Mouse (Mus musculus): ENCODE data around the gene Gng7. TPM values are rescaled to one million over a fixed set of nuclear protein-coding genes. Genes with fewer than 3 reads are reported as not detected.

Gng7 gene
- total and polyA plus RNA-seq, 3 experiments = 5.4 to 9.2 (median 8.6) TPM

- DNase-seq = no peak
These were observed 115.0 kb downstream of the Gng7 start for GRCm38 (mm10) chr10:80899591-80900317.

DNA sequence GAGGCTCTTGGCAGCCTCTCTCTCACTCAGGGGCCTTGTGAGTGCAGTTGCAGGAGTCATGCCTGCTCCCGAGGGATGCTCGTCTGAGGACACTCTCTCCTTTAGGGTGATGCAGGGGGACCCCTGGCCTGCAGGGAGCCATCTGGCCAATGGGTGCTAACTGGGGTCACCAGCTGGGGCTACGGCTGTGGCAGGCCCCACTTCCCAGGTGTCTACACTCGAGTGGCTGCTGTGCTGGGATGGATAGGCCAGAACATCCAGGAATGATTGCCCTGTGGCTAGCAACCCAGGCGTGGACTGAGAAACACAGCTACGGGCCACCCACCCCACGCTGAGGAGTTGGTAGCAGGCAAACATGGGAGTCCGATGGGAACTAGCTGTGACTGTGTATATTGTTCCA is 115.7 kb downstream of the Gng7 start:
- DNase-seq = no peak

Other genes with a start within 250 kb of the Gng7 start
- gene Sf3a2, start 216.7 kb downstream of the Gng7 start, total RNA-seq (2021) = 10 to 100 TPM; 53.6 to 58.7 TPM
- gene Sf3a2, start 216.7 kb downstream of the Gng7 start, polyA plus RNA-seq (2012; rRNA removed) = 103 and 104 TPM in 2 replicates
- gene Plekhj1, start 216.3 kb downstream of the Gng7 start, total RNA-seq (2021) = 10 to 100 TPM; 72.2 to 83.6 TPM
- 81.1 and 102 TPM in 2 replicates for gene Plekhj1, start 216.3 kb downstream of the Gng7 start, polyA plus RNA-seq (2012; rRNA removed)
- under 1 TPM; 0.73 to 0.95 TPM for gene Amh, start 209.7 kb downstream of the Gng7 start, total RNA-seq (2021)
- gene Amh, start 209.7 kb downstream of the Gng7 start, polyA plus RNA-seq (2012; rRNA removed) = 1.7 and 2.1 TPM in 2 replicates
- gene Jsrp1, start 201.4 kb downstream of the Gng7 start, total RNA-seq (2021) = 10 to 100 TPM in 1 of 2 experiments, 1 to 10 TPM in 1; 2.3 to 18.5 TPM
- gene Jsrp1, start 201.4 kb downstream of the Gng7 start, polyA plus RNA-seq (2012; rRNA removed) = 4.2 and 4.9 TPM in 2 replicates
- 100 to 1,000 TPM; 780 to 923 TPM for gene Oaz1, start 188.3 kb downstream of the Gng7 start, total RNA-seq (2021)
- gene Oaz1, start 188.3 kb downstream of the Gng7 start, polyA plus RNA-seq (2012; rRNA removed) = 1,168 and 1,414 TPM in 2 replicates
- 10 to 100 TPM in 1 of 2 experiments, 1 to 10 TPM in 1; 8.5 to 16.7 TPM for gene Lingo3, start 170.9 kb downstream of the Gng7 start, total RNA-seq (2021)
- 13.8 and 18.7 TPM in 2 replicates for gene Lingo3, start 170.9 kb downstream of the Gng7 start, polyA plus RNA-seq (2012; rRNA removed)
- 10 to 100 TPM; 22.3 to 36.2 TPM for gene Lsm7, start 159.7 kb downstream of the Gng7 start, total RNA-seq (2021)
- 91.9 and 107 TPM in 2 replicates for gene Lsm7, start 159.7 kb downstream of the Gng7 start, polyA plus RNA-seq (2012; rRNA removed)
- gene Sppl2b, start 159.7 kb downstream of the Gng7 start, total RNA-seq (2021) = 10 to 100 TPM; 28.5 to 35.2 TPM
- gene Sppl2b, start 159.7 kb downstream of the Gng7 start, polyA plus RNA-seq (2012; rRNA removed) = 114 and 116 TPM in 2 replicates
- gene Tmprss9, start 143.1 kb downstream of the Gng7 start, total RNA-seq (2021) = not detected
- gene Tmprss9, start 143.1 kb downstream of the Gng7 start, polyA plus RNA-seq (2012; rRNA removed) = 0.18 and 0.21 TPM in 2 replicates
- 100 to 1,000 TPM; 174 to 231 TPM for gene Timm13, start 114.0 kb downstream of the Gng7 start, total RNA-seq (2021)
- 236 and 243 TPM in 2 replicates for gene Timm13, start 114.0 kb downstream of the Gng7 start, polyA plus RNA-seq (2012; rRNA removed)
- 10 to 100 TPM; 10.8 to 11.4 TPM for gene Lmnb2, start 96.7 kb downstream of the Gng7 start, total RNA-seq (2021)
- gene Lmnb2, start 96.7 kb downstream of the Gng7 start, polyA plus RNA-seq (2012; rRNA removed) = 16.2 and 17.9 TPM in 2 replicates
- 10 to 100 TPM; 25.6 to 84.9 TPM for gene Gadd45b, start 84.9 kb downstream of the Gng7 start, total RNA-seq (2021)
- 37.6 and 50.8 TPM in 2 replicates for gene Gadd45b, start 84.9 kb downstream of the Gng7 start, polyA plus RNA-seq (2012; rRNA removed)
- 1 to 10 TPM; 1.4 to 3.6 TPM for gene Diras1, start 10.7 kb upstream of the Gng7 start, total RNA-seq (2021)
- gene Diras1, start 10.7 kb upstream of the Gng7 start, polyA plus RNA-seq (2012; rRNA removed) = 2.1 and 2.4 TPM in 2 replicates
- 10 to 100 TPM; 50.9 to 53.0 TPM for gene Slc39a3, start 22.5 kb upstream of the Gng7 start, total RNA-seq (2021)
- gene Slc39a3, start 22.5 kb upstream of the Gng7 start, polyA plus RNA-seq (2012; rRNA removed) = 121 and 154 TPM in 2 replicates
- gene Sgta, start 45.2 kb upstream of the Gng7 start, total RNA-seq (2021) = 100 to 1,000 TPM; 198 to 288 TPM
- gene Sgta, start 45.2 kb upstream of the Gng7 start, polyA plus RNA-seq (2012; rRNA removed) = 495 and 554 TPM in 2 replicates
- 10 to 100 TPM; 40.5 to 77.9 TPM for gene Thop1, start 55.1 kb upstream of the Gng7 start, total RNA-seq (2021)
- 75.0 and 95.7 TPM in 2 replicates for gene Thop1, start 55.1 kb upstream of the Gng7 start, polyA plus RNA-seq (2012; rRNA removed)
- gene Creb3l3, start 83.9 kb upstream of the Gng7 start, total RNA-seq (2021) = under 1 TPM; 0.59 to 0.86 TPM
- 0.39 and 0.89 TPM in 2 replicates for gene Creb3l3, start 83.9 kb upstream of the Gng7 start, polyA plus RNA-seq (2012; rRNA removed)
- gene Map2k2, start 91.0 kb upstream of the Gng7 start, total RNA-seq (2021) = 100 to 1,000 TPM; 157 to 185 TPM
- gene Map2k2, start 91.0 kb upstream of the Gng7 start, polyA plus RNA-seq (2012; rRNA removed) = 787 and 873 TPM in 2 replicates
- 10 to 100 TPM; 62.9 to 80.9 TPM for gene Zbtb7a, start 120.3 kb upstream of the Gng7 start, total RNA-seq (2021)
- 150 and 158 TPM in 2 replicates for gene Zbtb7a, start 120.3 kb upstream of the Gng7 start, polyA plus RNA-seq (2012; rRNA removed)
- gene Pias4, start 153.0 kb upstream of the Gng7 start, total RNA-seq (2021) = 10 to 100 TPM; 27.3 to 29.8 TPM
- gene Pias4, start 153.0 kb upstream of the Gng7 start, polyA plus RNA-seq (2012; rRNA removed) = 41.4 and 48.6 TPM in 2 replicates
- gene Eef2, start 161.7 kb upstream of the Gng7 start, total RNA-seq (2021) = 1,000 to 10,000 TPM; 1,393 to 1,508 TPM
- 1,342 and 1,424 TPM in 2 replicates for gene Eef2, start 161.7 kb upstream of the Gng7 start, polyA plus RNA-seq (2012; rRNA removed)
- gene Dapk3, start 168.1 kb upstream of the Gng7 start, total RNA-seq (2021) = 10 to 100 TPM; 74.6 to 76.7 TPM
- 100 and 127 TPM in 2 replicates for gene Dapk3, start 168.1 kb upstream of the Gng7 start, polyA plus RNA-seq (2012; rRNA removed)
- gene 4930442H23Rik, start 168.9 kb upstream of the Gng7 start, total RNA-seq (2021) = not detected
- gene 4930442H23Rik, start 168.9 kb upstream of the Gng7 start, polyA plus RNA-seq (2012; rRNA removed) = 0.12 TPM in 1 of 2 replicates, not detected in the other
- gene Nmrk2, start 187.1 kb upstream of the Gng7 start, total RNA-seq (2021) = not detected
- not detected in 2 replicates for gene Nmrk2, start 187.1 kb upstream of the Gng7 start, polyA plus RNA-seq (2012; rRNA removed)
- gene Atcay, start 215.9 kb upstream of the Gng7 start, total RNA-seq (2021) = 1 to 10 TPM; 2.4 to 3.8 TPM
- 1.4 and 1.6 TPM in 2 replicates for gene Atcay, start 215.9 kb upstream of the Gng7 start, polyA plus RNA-seq (2012; rRNA removed)
- 10 to 100 TPM; 12.6 to 14.1 TPM for gene Zfr2, start 218.2 kb upstream of the Gng7 start, total RNA-seq (2021)
- 38.7 and 47.5 TPM in 2 replicates for gene Zfr2, start 218.2 kb upstream of the Gng7 start, polyA plus RNA-seq (2012; rRNA removed)
- gene Matk, start 238.0 kb upstream of the Gng7 start, total RNA-seq (2021) = under 1 TPM; 0.69 to 0.73 TPM
- 0.86 and 1.0 TPM in 2 replicates for gene Matk, start 238.0 kb upstream of the Gng7 start, polyA plus RNA-seq (2012; rRNA removed)